Mouse (Mus musculus) ES-Bruce4 (cell line): ENCODE data around the gene Fxr2.

Experiments
- CTCF ChIP-seq: IDR thresholded peaks from one replicate; pipeline ENCODE4 v1.8.1; 2011; ENCODE audit warnings: low read depth, low read length
- EP300 ChIP-seq: IDR thresholded peaks from 2 replicates; pipeline ENCODE4 v1.6.1; 2011; ENCODE audit warnings: low read depth, low read length; ENCODE audit not compliant: insufficient read depth
- POLR2A ChIP-seq: IDR thresholded peaks from one replicate; pipeline ENCODE4 v1.8.1; 2011; ENCODE audit warnings: low read length; ENCODE audit not compliant: insufficient read depth

DNA sequence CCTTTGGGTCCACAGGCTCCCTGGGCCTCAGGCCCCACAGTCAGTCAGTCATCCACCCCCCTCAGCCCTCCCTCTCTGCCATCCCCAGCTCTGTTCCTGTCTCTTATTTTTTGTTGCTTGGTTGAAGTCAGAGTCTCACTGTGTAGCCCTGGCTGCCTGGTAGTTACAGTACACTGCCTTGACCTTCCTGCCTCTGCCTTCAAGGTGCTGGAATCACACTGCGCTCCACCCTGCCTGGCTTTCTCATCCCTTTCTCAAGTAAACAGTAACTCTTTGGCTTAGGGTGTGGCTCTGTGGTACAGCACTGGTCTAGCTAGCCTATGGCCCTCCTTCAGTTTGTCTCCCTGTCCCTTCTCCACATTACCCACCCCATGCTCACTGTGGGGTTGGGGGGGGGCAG is 57.1 kb downstream of the Fxr2 start:
- TF ChIP-seq POLR2A (no peak), CTCF (no peak), EP300 (peak; percentile 92)
